Mouse (Mus musculus): ENCODE results near the gene Ubqln4. TPM values are rescaled to one million over a fixed set of nuclear protein-coding genes. Genes with fewer than 3 reads are reported as not detected.
"Not testable (repeated sequence)": the region's sequence is repeated elsewhere in the genome, so short reads cannot be mapped to it uniquely, and the experiment has no call there.

The Ubqln4 gene
- total RNA-seq, 2 experiments from 2014 or later, result 78.2 to 90.2 TPM

DNA sequence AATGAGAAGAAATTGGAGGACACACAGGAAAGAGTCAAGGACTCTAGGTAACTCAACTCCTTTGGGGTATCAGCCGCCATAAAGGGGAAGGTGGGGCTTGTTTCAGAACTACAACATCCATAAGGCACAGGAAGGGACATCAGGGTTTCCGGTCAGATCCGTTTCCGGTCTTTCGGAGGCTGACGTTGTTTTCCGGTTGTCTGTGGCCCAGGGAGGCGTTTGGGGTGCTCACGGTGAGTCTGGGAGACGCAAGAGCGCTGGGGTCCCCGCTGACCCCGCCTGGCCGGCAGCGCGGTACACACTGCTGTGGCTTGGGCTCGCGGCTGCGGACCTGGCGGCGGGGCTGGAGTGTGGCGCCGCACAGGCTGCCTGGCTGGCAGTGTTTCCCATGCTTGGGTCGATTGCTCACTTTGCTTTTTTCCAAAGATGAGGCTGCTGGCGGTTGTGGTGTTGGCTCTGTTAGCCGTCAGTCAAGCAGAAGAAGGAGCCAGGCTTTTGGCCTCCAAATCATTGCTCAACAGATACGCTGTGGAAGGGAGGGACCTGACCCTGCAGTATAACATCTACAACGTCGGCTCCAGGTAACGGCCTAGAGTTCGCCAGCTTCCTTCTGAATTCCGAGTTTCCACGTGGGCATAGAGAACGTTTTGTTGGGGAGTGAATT lies 26.0 kb downstream of the Ubqln4 start:
- DNase-seq, result peak; percentile 85
- TF ChIP-seq CTCF (IDR thresholded peaks at IDR 0.05), result no peak
- intact Hi-C loops (cut with DNase I), result no loop called here
- Histone ChIP-seq H3K27ac (peak overlapping the region; percentile 91), H3K4me3 (peak overlapping the region; percentile 96)

DNA sequence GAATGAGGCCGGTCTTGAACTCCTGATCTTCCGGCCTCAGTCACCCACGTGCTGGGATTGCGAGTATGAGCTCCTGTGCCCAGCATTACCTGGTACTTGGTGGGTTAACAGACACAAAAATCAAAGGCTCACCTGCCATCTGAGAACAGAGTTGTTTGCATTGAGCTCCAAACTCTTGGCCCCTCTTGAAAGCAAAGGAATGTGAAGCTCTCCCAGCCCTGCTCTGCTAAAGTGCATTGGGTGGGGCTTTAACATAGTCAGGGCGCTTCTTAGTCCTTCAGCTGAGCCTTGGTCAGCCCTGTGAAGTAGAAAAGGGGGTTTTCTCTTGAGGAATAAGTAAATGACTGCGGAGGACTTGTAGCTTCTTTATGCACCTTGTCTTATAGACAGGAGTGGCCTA lies 32.2 kb downstream of the Ubqln4 start:
- no peak for DNase-seq
- H3K4me3 ChIP-seq, result no peak overlapping the region
- intact Hi-C loops (cut with DNase I), result no loop called here
- TF ChIP-seq CTCF (IDR thresholded peaks at IDR 0.05), result no peak
- H3K27ac ChIP-seq, result no peak overlapping the region

DNA sequence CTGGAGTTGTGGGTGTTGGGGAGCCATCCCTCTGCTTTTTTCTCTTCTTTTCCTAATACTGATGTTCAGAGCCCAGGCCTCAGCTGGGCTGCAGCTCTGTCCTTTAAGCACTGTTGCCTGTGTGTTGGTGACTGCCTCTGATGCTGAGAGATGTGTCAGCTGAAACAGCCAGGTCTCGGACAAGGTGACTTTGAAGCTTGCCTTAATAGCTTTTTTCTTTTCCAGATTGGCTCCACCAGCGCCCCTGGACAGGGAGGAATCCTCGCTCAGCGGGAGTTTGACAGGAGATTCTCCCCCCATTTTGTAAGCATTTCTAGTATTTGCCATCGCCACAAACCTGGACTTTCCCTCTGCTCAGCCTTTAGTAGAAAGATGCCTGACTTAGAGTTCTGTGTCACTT lies 33.1 kb downstream of the Ubqln4 start:
- H3K4me3 ChIP-seq, result no peak overlapping the region
- TF ChIP-seq CTCF (IDR thresholded peaks at IDR 0.05), result no peak
- no peak overlapping the region for H3K27ac ChIP-seq
- DNase-seq, result no peak
- intact Hi-C loops (cut with DNase I), result no loop called here

DNA sequence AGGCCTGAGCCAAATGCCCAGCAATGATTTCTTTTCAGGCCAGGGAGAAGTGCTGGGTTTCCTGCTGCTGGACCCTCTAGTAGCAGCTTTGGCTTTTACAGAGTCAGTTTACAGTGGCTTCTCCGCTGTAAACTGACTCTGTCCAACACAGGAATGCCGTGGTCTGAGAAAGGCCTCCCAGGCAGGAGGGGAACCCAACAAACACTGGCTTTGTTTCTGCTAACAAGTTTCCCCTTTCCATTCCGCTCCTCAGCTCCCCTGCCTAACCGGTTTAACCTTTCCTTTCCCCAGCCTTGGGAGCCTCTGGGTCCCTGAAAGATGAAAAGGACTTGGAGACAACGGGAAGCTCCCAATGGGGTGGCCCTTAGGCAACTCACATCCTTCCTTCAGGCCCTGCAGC lies 36.7 kb downstream of the Ubqln4 start:
- TF ChIP-seq CTCF (IDR thresholded peaks at IDR 0.05), result no peak
- DNase-seq, result no peak
- Histone ChIP-seq H3K27ac (0 out of 2 replicates have a peak overlapping the region, but pooled peaks have one; percentile 16), H3K4me3 (no peak overlapping the region)
- intact Hi-C loops (cut with DNase I), result loop anchor here (5.0 kb wide), 2 partner anchors 42 to 147 kb away; no protein-coding TSS in a partner anchor

DNA sequence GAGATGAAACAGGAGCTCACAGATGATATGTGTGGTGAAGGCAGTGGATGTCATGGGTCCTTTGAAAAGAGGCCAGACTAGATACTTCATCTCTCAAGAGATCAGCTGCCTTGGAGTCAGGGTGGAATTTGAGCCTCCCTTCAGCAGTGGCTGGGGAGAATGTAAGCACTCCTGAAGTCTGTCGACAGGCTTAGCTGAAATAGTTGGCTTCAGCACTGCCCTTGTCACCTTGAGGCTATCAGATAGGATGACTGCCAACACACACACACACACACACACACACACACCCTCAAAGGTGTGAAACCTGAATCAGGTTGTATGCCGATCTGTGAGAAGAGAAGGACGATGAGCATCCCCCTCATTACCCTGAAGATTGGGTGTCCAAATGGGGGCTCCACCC lies 37.5 kb downstream of the Ubqln4 start:
- DNase-seq, result no peak
- Histone ChIP-seq H3K4me3 (no peak overlapping the region), H3K27ac (no peak overlapping the region)
- TF ChIP-seq CTCF (IDR thresholded peaks at IDR 0.05), result no peak
- intact Hi-C loops (cut with DNase I), result loop anchor here (5.0 kb wide), 2 partner anchors 41 to 146 kb away; no protein-coding TSS in a partner anchor

DNA sequence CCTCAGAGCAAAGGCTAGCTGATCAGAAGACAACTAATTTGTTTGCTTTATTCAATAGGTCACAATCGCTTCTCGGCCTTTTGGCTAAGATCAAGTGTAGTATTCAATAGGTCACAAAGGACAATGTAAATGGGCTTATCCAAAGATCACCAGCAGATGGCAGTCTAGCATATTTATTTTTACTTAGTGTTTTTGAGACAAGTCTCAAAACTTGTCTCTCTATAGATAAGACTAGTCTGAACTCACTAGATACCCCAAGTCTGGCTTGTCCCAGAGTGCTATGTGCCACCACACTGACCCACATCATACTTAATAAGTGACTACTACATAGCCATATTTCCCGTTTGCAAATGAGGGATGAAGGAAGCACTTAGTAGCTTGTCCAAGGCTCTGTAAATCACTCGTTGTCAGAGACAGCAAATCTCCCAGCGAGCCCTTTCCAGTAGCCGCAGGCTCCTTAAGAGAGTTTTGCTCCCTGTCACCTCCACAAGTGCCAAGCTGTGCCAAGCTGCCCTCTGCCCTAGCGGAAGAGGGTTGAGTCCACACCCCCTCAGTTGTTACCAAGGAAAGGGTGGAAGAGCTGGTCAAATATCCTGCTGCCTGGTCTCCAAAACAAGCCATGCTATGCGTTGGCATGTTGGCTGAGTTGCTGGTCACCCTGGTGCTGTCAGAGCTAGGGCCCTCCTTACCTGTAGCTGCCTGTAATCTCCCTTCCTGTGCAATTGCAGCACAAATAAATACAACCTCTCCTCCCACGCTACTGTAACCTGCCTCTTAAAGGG lies 38.6 kb downstream of the Ubqln4 start:
- peak overlapping the region; percentile 58 for H3K4me3 ChIP-seq
- intact Hi-C loops (cut with DNase I), result loop anchor here (5.0 kb wide), 2 partner anchors 40 to 145 kb away; no protein-coding TSS in a partner anchor
- DNase-seq, result no peak
- H3K27ac ChIP-seq, result peak overlapping the region; percentile 67
- peak; percentile 67 for TF ChIP-seq CTCF (IDR thresholded peaks at IDR 0.05)

DNA sequence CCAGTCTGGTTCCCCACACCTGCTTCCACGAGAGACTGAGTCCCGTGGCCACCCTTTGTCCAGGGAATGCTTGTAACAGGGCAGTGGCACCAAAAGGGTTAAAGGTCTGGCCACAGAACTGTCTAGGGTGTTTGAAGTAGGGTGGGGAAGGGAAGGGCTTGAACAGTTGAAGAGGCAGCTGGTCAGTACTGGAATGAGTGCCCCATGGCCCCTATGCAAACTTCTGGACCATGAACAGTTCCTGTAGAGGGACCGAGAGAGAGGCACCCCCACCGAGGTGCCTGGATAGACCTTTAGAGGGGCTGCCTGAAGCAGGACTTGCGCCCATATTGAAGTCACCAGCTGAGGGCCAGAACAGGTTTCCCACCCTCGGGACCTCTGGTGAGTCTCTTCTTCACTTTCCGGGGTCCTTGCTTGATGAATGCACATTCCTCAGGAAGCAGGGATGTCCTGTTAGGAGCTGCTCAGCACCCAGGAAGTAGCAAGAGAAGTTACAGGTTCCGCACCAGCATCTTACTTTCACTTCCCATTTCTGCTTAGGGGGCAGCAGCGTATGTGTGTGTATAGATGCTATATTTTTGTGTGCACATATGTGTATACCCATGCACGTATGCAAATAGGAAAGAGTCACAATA lies 39.5 kb downstream of the Ubqln4 start:
- Histone ChIP-seq H3K4me3 (peak overlapping the region; percentile 58), H3K27ac (peak overlapping the region; percentile 67)
- intact Hi-C loops (cut with DNase I), result loop anchor here (5.0 kb wide), 2 partner anchors 39 to 144 kb away; no protein-coding TSS in a partner anchor
- no peak for TF ChIP-seq CTCF (IDR thresholded peaks at IDR 0.05)
- DNase-seq, result no peak

DNA sequence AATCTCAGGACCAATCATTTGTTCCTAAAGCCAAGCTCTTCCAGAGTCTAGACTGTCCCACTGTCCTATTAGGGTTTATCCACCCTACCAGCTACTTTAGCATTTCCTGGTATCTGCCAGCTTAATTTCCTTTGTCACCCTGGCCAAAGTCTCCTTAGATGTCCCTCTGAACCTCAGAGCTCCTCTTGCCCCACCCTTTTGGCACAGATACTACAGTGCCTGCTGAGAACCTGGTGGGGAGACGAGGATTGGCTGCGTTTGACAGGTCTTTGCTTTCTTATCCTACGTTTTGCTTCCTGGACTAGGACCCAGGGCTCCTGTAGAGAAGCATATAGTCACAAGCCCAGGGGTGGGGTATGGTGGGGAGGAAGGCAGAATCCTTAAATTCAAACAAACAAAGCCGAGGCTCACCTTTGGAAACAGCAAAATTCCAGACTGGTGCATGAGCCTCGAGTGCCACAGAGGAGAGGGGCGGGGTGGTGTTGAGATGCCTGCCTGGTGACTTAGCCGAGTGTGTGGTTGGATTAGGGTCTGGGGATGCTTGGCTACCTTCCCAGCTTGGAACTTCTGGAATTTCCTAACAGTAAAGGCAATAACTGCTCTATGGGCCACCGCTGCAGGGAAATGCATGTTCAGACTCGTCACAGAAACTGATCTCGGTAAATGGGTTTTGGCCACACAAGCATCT lies 40.5 kb downstream of the Ubqln4 start:
- Histone ChIP-seq H3K4me3 (no peak overlapping the region), H3K27ac (no peak overlapping the region)
- TF ChIP-seq CTCF (IDR thresholded peaks at IDR 0.05), result no peak
- intact Hi-C loops (cut with DNase I), result loop anchor here (5.0 kb wide), 2 partner anchors 38 to 143 kb away; no protein-coding TSS in a partner anchor
- no peak for DNase-seq

DNA sequence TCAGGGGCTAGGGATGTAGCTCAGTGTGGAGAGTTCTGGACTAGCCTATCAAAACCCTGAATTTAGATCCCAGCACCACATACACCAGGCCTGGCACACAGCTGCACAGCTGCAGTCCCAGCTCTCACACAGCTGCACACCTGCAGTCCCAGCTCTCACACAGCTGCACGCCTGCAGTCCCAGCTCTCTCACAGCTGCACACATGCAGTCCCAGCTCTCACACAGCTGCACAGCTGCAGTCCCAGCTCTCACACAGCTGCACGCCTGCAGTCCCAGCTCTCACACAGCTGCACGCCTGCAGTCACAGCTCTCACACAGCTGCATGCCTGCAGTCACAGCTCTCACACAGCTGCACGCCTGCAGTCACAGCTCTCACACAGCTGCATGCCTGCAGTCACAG lies 43.0 kb downstream of the Ubqln4 start:
- intact Hi-C loops (cut with DNase I), result not testable (repeated sequence)

DNA sequence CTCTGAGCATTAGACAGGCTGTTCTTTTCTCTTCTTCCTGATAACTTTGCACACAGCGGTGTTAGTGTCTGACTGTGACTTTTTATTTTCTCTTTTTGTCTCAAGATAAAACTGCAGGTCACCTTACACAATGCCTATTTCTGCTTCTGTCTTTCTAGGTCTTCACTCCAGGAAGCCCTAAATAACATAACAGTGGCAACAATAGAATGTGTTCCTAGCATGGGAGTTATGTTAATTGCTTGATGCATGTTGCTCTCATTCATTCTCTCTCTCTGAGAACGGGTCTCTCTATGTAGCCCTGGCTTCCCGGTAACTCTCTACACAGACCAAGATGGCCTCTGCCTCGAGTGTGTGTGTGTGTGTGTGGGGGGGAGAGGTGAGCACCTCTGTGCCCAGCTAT lies 48.9 kb downstream of the Ubqln4 start:
- Histone ChIP-seq H3K27ac (no peak overlapping the region), H3K4me3 (no peak overlapping the region)
- DNase-seq, result no peak
- intact Hi-C loops (cut with DNase I), result no loop called here
- TF ChIP-seq CTCF (IDR thresholded peaks at IDR 0.05), result no peak

More for the DNA sequence above, 43.0 kb downstream of the Ubqln4 start:
- not testable (repeated sequence) for H3K4me3 ChIP-seq, H3K27ac ChIP-seq, DNase-seq

DNA sequence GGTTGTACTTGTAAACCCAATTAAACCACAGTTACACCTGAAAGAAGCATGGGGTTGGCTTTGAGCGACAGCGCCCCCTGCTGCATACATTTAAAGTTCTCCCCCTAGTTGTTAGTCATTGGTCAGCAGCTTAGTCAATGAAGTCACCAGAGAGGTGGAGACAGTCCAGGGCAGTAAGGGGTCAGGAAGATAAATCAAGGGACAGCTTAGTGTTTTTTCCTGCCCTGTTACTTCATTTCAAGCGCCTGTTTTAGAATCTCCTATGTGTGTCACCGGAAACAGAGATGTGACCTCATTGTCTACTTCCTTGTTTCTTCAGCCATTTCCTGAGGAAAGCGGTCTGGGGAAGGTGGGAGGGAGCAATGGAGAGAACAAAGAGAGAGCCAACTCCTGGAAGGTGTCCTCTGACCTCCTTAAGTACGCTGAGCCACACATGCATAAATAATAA lies 50.2 kb downstream of the Ubqln4 start:
- peak; percentile 86 for TF ChIP-seq CTCF (IDR thresholded peaks at IDR 0.05)
- intact Hi-C loops (cut with DNase I), result no loop called here
- DNase-seq, result peak; percentile 76
- Histone ChIP-seq H3K27ac (no peak overlapping the region; the same call in 1 of the 2 replicates), H3K4me3 (no peak overlapping the region)

DNA sequence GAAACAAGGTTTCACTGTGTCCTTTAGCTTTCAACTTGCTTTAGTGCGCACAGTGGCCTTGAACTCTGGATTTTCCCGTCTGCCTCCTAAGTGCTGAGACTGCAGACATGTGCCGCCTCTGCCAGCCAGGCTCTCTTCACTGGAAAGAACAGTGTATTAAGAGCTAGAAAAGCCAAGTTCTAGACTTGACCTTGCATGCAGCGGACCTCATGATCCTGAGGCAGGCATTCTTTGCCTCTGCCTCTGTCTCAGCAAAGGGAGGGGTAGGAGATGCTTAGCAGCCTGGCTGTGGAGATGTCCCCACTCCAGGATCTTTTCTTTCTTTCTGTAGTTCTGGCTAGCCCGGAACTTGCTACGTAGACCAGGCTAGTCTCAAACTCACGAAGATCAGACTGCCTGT lies 51.3 kb downstream of the Ubqln4 start:
- Histone ChIP-seq H3K4me3 (no peak overlapping the region), H3K27ac (no peak overlapping the region)
- intact Hi-C loops (cut with DNase I), result no loop called here
- no peak for TF ChIP-seq CTCF (IDR thresholded peaks at IDR 0.05)
- no peak for DNase-seq

DNA sequence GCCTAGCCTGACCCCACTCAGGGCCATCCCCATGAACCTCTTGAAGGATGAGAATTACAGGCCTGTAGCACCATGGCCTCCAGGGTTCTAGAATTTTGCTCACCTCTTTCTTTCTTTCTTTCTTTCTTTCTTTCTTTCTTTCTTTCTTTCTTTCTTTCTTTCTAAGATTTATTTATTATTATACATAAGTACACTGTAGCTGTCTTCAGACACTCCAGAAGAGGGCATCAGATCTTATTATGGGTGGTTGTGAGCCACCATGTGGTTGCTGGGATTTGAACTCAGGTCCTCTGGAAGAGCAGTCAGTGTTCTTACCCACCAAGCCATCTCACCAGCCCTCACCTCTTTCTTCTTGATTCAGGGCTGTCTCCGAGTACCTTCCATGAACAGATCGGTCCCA lies 52.1 kb downstream of the Ubqln4 start, which contains the start of gene Arhgef2:
TSS of gene Arhgef2 (plus strand) at position 301 of the 400 bp plus-strand sequence.
- not testable (repeated sequence) for H3K4me3 ChIP-seq, DNase-seq, H3K27ac ChIP-seq
- intact Hi-C loops (cut with DNase I), result loop anchor here (2.0 kb wide), 1 partner anchor 27 kb away; no protein-coding TSS in a partner anchor
